Mouse (Mus musculus): Measurements from ENCODE around the gene Heyl. TPM values are rescaled to one million over a fixed set of nuclear protein-coding genes. Genes with fewer than 3 reads are reported as not detected.
"Not testable (repeated sequence)": the region's sequence is repeated elsewhere in the genome, so short reads cannot be mapped to it uniquely, and the experiment has no call there.

Gene Heyl
- total RNA-seq, 2 experiments from 2014 or later: not detected

DNA sequence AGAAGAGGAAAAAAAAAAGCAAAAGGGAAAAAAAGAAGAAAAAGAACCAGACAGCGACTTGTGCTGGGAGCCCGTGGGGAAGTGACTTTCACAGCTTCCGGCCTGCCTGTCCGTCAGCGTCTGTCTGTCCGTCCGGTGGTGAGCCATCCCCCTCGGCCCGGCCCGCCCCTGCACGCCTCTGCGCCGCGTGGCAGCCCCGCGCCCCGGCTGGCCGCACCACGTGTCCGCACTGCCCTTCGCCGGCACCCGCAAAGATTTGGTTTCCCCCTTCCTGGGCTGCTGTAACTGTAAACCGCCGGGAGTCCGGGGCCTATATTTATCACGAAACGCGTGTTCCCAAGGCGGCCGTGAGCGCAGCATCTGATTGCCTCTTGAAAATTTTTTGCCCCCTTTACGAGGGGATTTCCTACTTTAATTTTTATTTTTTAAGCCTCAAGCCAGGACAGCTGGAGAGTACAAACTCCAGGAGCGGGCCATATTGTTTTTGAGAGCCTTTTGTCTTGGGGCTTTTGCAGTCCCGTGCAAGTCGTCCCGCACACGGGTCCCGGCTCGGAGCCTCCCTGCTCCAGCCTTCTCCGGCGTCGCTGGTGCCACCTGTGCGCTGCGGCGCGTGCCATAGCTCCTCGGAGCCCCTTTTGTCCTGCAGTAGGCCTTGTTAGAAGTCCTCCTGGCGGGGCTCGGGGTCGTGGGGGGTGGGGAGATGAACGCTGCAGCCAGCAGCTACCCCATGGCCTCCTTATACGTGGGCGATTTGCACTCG is 49.7 kb downstream of the Heyl start:
- not testable (repeated sequence) for ATAC-seq (replicated peaks; ENCODE audit: low FRiP score, poor library complexity, severe bottlenecking)

DNA sequence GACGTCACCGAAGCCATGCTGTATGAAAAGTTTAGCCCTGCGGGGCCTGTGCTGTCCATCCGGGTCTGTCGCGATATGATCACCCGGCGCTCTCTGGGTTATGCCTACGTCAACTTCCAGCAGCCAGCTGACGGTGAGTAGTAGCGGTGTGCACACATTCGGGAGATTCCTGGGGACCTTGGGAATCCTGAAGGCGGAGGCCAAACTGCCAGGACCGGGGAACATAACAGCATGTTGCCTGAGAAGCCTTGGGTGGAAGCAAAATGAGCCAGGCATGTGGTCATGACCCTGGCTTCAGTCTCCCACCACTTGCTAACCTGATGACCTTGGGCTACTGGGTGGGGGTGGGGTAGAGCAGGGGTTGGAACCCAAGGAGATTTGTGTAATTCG is 50.3 kb downstream of the Heyl start:
- ATAC-seq (replicated peaks; ENCODE audit: low FRiP score, poor library complexity, severe bottlenecking): not testable (repeated sequence)

GRCm38 (mm10) chr4:123284731-123285624 is 51.6 kb downstream of the Heyl start:
- peak; percentile 46 for ATAC-seq (replicated peaks; ENCODE audit: low FRiP score, poor library complexity, severe bottlenecking)

- peak; percentile 67 for ATAC-seq (replicated peaks; ENCODE audit: low FRiP score, poor library complexity, severe bottlenecking)
Measured at GRCm38 (mm10) chr4:123286790-123287189, 53.4 kb downstream of the Heyl start.

- no peak for ATAC-seq (replicated peaks; ENCODE audit: low FRiP score, poor library complexity, severe bottlenecking)
Measured at GRCm38 (mm10) chr4:123289038-123289437, 55.7 kb downstream of the Heyl start.

DNA sequence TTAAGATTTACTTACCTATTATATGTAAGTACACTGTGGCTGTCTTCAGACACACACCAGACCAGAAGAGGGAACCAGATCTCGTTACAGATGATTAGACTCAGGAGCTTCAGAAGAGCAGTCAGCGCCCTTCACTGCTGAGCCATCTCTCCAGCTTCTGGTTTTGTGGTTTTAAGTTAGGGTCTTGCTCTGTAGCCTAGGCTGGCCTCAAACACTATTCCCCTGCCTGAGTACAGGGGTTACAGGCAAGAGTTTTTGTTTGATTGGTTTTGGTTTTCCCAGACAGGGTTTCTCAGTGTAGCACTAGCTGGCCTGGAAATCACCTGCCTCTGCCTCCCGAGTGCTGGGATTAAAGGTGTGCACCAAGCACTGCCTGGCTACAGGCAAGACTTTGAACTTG is 59.0 kb downstream of the Heyl start:
- ATAC-seq (replicated peaks; ENCODE audit: low FRiP score, poor library complexity, severe bottlenecking): no peak

DNA sequence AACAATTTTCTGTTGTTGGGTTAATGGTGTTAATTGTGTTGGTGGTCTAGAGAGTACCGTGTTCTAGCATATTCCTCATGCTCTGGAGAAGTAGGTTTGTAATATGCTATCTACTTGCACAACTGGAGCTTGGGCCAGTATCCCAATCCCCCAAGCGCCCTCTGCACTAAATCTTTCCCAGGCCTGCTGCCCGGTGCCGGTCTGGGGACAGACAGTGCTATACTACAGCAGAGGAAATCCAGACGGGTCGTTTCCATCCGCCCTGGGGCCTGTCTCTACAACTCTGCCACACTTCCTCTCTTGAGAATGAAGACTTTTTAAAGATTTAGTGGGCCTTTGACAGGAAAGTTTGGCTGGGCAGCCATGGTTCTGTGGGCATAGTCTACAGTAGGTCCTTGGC is 59.6 kb downstream of the Heyl start:
- no peak for ATAC-seq (replicated peaks; ENCODE audit: low FRiP score, poor library complexity, severe bottlenecking)

- no peak for ATAC-seq (replicated peaks; ENCODE audit: low FRiP score, poor library complexity, severe bottlenecking)
Measured at GRCm38 (mm10) chr4:123293661-123294443, 60.5 kb downstream of the Heyl start.

- ATAC-seq (replicated peaks; ENCODE audit: low FRiP score, poor library complexity, severe bottlenecking): not testable (repeated sequence)
Measured at GRCm38 (mm10) chr4:123295026-123295425, 61.7 kb downstream of the Heyl start.

GRCm38 (mm10) chr4:123295516-123296147 is 62.3 kb downstream of the Heyl start:
- no peak for ATAC-seq (replicated peaks; ENCODE audit: low FRiP score, poor library complexity, severe bottlenecking)

DNA sequence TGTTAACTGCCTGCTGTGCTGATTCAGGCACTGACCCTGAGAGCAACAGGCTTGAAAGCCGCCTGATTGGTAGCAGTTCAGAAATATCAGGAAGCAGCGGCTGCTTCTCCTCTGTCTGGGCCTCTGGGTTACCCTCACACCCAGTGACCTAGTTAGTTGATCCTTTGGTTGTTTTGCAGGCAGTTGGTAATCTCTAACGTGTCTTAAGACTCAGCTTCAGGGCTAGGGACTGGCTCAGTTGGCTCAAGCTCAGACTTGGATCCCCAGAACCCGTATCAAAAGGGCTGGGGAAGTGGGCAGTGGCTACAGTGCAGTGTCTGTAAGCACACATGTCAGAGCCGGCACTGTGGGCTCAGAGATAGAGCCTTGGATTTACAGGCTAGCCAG is 62.8 kb downstream of the Heyl start:
- no peak for ATAC-seq (replicated peaks; ENCODE audit: low FRiP score, poor library complexity, severe bottlenecking)

DNA sequence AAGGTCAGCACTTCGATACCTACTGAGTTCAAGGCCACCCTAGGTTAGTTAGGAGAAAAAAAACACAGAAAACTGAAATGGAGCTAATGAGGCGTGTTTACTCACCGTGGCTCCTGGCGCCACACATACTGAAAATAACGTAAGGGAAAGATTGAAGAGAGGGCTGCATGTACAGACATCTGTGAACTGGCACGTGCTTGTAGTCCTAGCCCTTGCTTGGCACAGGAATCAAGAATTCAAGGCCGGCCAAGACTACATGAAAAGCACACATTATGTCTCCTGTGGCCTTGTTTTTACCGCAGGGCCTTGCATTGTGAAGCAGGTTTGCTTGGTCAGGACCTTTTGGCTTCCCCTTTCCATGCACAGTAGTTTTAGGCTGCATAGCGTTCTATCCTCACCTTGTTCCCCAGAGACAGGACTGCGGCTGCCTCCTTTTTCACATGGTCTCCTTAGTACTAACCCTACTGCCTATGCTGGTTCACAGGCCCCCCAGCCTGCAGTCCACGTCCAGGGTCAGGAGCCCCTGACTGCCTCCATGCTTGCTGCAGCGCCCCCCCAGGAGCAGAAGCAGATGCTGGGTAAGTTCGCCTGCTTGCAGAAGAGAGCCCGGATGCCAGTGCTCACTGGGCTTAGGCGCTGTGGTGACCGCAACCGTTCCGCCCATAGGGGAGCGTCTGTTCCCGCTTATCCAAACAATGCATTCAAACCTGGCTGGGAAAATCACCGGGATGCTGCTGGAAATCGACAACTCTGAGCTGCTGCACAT is 64.0 kb downstream of the Heyl start:
- ATAC-seq (replicated peaks; ENCODE audit: low FRiP score, poor library complexity, severe bottlenecking): no peak

DNA sequence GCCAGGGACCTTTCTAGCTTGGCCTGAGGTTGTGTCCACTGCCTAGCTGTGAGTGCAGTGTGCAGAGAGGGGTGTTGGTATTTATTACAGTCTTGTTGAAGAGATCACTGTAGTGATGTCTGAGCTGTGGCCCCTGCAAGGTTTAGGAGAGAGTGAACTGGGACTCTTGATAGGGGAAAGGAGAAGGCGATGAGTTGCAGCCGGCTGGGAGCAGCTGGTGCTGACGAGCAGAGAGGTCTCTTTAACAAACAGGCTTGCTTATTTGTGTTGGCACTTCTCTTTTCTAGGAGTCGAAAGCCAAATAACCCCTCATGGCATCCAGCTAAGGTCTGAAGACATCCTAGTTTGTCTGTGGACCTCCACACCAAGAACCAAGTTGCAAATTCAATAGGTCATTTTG is 64.9 kb downstream of the Heyl start:
- ATAC-seq (replicated peaks; ENCODE audit: low FRiP score, poor library complexity, severe bottlenecking): no peak

GRCm38 (mm10) chr4:123298980-123299670 is 65.8 kb downstream of the Heyl start:
- no peak for ATAC-seq (replicated peaks; ENCODE audit: low FRiP score, poor library complexity, severe bottlenecking)

Other genes starting within 250 kb of the Heyl start
- not detected in 2 replicates for gene Mycl, start 237.9 kb upstream of the Heyl start, total RNA-seq (2015; ENCODE audit: low replicate concordance)
- gene Mycl, start 237.9 kb upstream of the Heyl start, total RNA-seq (2017; ENCODE audit: low replicate concordance): not detected in 2 replicates
- 1.3 and 3.6 TPM in 2 replicates for gene Trit1, start 217.0 kb upstream of the Heyl start, total RNA-seq (2015; ENCODE audit: low replicate concordance)
- gene Trit1, start 217.0 kb upstream of the Heyl start, total RNA-seq (2017; ENCODE audit: low replicate concordance): 6.0 and 9.9 TPM in 2 replicates
- gene Bmp8b, start 128.4 kb upstream of the Heyl start, total RNA-seq (2015; ENCODE audit: low replicate concordance): 2.2 and 6.7 TPM in 2 replicates
- gene Bmp8b, start 128.4 kb upstream of the Heyl start, total RNA-seq (2017; ENCODE audit: low replicate concordance): 0.77 TPM in 1 of 2 replicates, not detected in the other
- gene Oxct2b, start 117.3 kb upstream of the Heyl start, total RNA-seq (2015; ENCODE audit: low replicate concordance): not detected in 2 replicates
- gene Oxct2b, start 117.3 kb upstream of the Heyl start, total RNA-seq (2017; ENCODE audit: low replicate concordance): 1.5 TPM in 1 of 2 replicates, not detected in the other
- gene Ppie, start 93.6 kb upstream of the Heyl start, total RNA-seq (2015; ENCODE audit: low replicate concordance): 3.8 and 6.5 TPM in 2 replicates
- 1.7 and 7.4 TPM in 2 replicates for gene Ppie, start 93.6 kb upstream of the Heyl start, total RNA-seq (2017; ENCODE audit: low replicate concordance)
- not detected in 2 replicates for gene Hpcal4, start 50.3 kb upstream of the Heyl start, total RNA-seq (2015; ENCODE audit: low replicate concordance)
- gene Hpcal4, start 50.3 kb upstream of the Heyl start, total RNA-seq (2017; ENCODE audit: low replicate concordance): not detected in 2 replicates
- not detected in 2 replicates for gene Nt5c1a, start 32.1 kb upstream of the Heyl start, total RNA-seq (2015; ENCODE audit: low replicate concordance)
- not detected in 2 replicates for gene Nt5c1a, start 32.1 kb upstream of the Heyl start, total RNA-seq (2017; ENCODE audit: low replicate concordance)
- 390 and 415 TPM in 2 replicates for gene Pabpc4, start 28.8 kb downstream of the Heyl start, total RNA-seq (2015; ENCODE audit: low replicate concordance)
- gene Pabpc4, start 28.8 kb downstream of the Heyl start, total RNA-seq (2017; ENCODE audit: low replicate concordance): 408 and 429 TPM in 2 replicates
- not detected in 2 replicates for gene Oxct2a, start 90.1 kb downstream of the Heyl start, total RNA-seq (2015; ENCODE audit: low replicate concordance)
- gene Oxct2a, start 90.1 kb downstream of the Heyl start, total RNA-seq (2017; ENCODE audit: low replicate concordance): not detected in 2 replicates
- gene Bmp8a, start 109.7 kb downstream of the Heyl start, total RNA-seq (2015; ENCODE audit: low replicate concordance): not detected in 2 replicates
- not detected in 2 replicates for gene Bmp8a, start 109.7 kb downstream of the Heyl start, total RNA-seq (2017; ENCODE audit: low replicate concordance)

Measured in erythroid progenitor cell, adult 5-6 weeks (primary cell).